Mouse (Mus musculus) intestine, embryonic 16.5 days (tissue): Measurements from ENCODE around the gene Lmna. TPM values are rescaled to one million over a fixed set of nuclear protein-coding genes. Genes with fewer than 3 reads are reported as not detected.

Experiments
- ATAC-seq: fragments of 200-750 bp; cut with Nextera tagmentation; 2 replicates; pipeline ENCODE4 v1.8.0; 2017; ENCODE audit warnings: moderate TSS enrichment, moderate library complexity
- H3K27ac ChIP-seq: fragments of 300-500 bp; sonication (generic); 2 replicates; pipeline ENCODE4 v1.5.1; 2014; ENCODE audit warnings: mild to moderate bottlenecking, low read length
- H3K27me3 ChIP-seq: fragments of 300-500 bp; sonication (generic); replicated peaks from 2 replicates; pipeline ENCODE4 v1.6.1; 2014; ENCODE audit warnings: low read length, control low read depth, mixed read lengths; ENCODE audit not compliant: control insufficient read depth, insufficient read depth
- H3K36me3 ChIP-seq: fragments of 300-500 bp; sonication (generic); 2 replicates; pipeline ENCODE4 v1.6.1; 2014; ENCODE audit warnings: low read length, control low read depth; ENCODE audit not compliant: control insufficient read depth, insufficient read depth
- H3K4me1 ChIP-seq: fragments of 300-500 bp; sonication (generic); 2 replicates; pipeline ENCODE4 v1.6.1; 2014; ENCODE audit warnings: low read length, control low read depth, mixed read lengths; ENCODE audit not compliant: control insufficient read depth, insufficient read depth
- H3K4me2 ChIP-seq: fragments of 300-500 bp; sonication (generic); 2 replicates; pipeline ENCODE4 v1.6.1; 2014; ENCODE audit warnings: low read depth, low read length, control low read depth
- H3K4me3 ChIP-seq: fragments of 300-500 bp; sonication (generic); 2 replicates; pipeline ENCODE4 v1.5.1; 2014; ENCODE audit warnings: mild to moderate bottlenecking, low read length
- H3K9ac ChIP-seq: fragments of 300-500 bp; sonication (generic); 2 replicates; pipeline ENCODE4 v1.6.1; 2014; ENCODE audit warnings: low read depth, low read length
- H3K9me3 ChIP-seq: fragments of 300-500 bp; sonication (generic); 2 replicates; pipeline ENCODE4 v1.6.1; 2016; ENCODE audit warnings: low read length, control low read depth; ENCODE audit not compliant: control insufficient read depth
- WGBS: fragments of 180-500 bp; shearing (Covaris S2); extraction: QIAGEN DNeasy Blood & Tissue Kit; methylation state at CpG from one replicate; pipeline ENCODE4 v1.1.7; 2014; 5-methylcytosine and 5-hydroxymethylcytosine counted together
- polyA plus RNA-seq: library from polyadenylated mRNA; unstranded; fragments of >200 nt; fragmentation: Nextera tagmentation; extraction: Ambion mirVana; gene quantifications from 2 replicates; pipeline ENCODE4 v1.2.1, GENCODE M21; 2015

The Lmna gene
- polyA plus RNA-seq, 1 experiment from 2014 or later: 127 TPM

DNA sequence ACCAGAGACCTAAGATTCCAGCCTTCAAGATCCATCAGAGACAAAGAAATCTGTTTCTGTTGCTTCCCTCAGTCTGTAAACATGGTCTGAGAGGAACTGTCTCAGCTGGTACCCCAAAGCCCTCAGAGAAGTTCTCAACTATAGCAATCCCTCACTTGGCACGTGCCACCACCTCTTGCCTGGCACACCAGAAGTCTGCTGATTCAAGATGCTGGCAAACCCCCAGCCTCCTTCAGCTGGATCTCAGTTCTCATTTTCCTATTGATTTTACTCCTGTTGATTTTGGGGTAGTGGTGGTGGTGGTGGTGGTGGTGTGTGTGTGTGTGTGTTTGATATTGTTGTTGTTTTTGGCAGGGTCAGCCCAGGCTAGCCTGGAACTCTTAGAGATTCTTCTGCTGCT is 36.2 kb downstream of the Lmna start:
- ATAC-seq: no peak
- 90% methylated on average over 1 of the region's 1 CpGs for WGBS
- H3K9ac ChIP-seq: no peak overlapping the region
- H3K4me2 ChIP-seq: no peak overlapping the region
- no peaks in the 10 kb centered on the region for H3K36me3 ChIP-seq
- H3K27me3 ChIP-seq: no peaks in the 10 kb centered on the region
- peaks cover 7% of the 10 kb centered on the region; the same call in 1 of the 2 replicates for H3K4me1 ChIP-seq
- no peak overlapping the region for H3K4me3 ChIP-seq
- no peak overlapping the region for H3K27ac ChIP-seq
- no peaks in the 10 kb centered on the region for H3K9me3 ChIP-seq

DNA sequence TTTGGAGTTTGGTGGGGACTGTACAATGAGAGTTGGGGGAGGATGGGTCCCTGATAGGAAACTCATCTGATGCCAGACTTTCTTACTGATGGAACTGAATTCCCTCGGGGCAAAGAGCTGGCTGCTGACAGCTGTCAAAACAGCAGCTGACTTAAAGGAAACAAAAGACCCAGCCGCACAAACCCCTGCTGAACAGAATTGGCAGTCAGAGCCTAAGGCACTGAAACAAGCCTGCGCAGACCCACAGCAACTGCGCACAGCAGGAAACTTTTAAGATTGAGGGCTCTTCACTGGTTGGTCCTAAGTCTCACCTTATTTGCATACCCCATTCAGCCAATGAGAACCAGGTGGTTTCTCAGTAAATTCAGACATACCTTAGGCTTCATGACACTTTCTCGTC is 36.7 kb downstream of the Lmna start:
- WGBS: 49% methylated on average over 5 of the region's 5 CpGs
- ATAC-seq: no peak

DNA sequence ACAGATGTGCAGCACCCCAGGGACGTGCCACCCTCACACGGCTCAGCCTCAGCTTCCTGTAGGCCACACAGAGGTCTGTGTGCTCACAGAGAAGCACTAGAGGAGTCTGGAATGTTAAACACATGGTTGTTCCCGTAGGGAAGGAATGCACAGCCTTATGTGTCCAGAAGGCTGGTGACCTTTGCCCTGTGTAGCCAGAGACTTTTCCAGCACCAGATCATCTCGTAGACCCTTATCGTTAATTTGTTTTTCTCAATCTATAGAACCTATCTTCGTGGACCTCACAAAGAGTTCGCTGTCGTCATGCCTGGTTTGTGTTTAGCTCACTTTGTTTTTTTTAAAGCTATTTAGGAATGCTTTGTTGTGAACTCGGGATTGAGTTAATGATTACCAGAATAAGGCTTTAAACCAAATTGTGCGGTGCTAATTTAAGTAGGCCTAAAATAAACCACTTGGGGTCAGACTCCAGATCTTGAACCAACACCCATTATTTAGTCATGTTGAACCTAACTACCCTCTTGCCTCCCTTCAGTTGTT is 38.7 kb downstream of the Lmna start:
- Histone ChIP-seq H3K36me3 (no peaks in the 10 kb centered on the region), H3K9ac (0 out of 2 replicates have a peak overlapping the region, but pooled peaks have one; percentile 21), H3K4me2 (no peak overlapping the region), H3K27me3 (no peaks in the 10 kb centered on the region), H3K9me3 (no peaks in the 10 kb centered on the region), H3K4me1 (peaks cover 7% of the 10 kb centered on the region; the same call in 1 of the 2 replicates), H3K27ac (peak overlapping the region; percentile 52; the same call in 1 of the 2 replicates), H3K4me3 (no peak overlapping the region)
- peak; percentile 82 for ATAC-seq
- WGBS: 26% methylated on average over 10 of the region's 10 CpGs

More for the DNA sequence above, 36.7 kb downstream of the Lmna start:
- H3K36me3 ChIP-seq: no peaks in the 10 kb centered on the region
- H3K4me1 ChIP-seq: peaks cover 7% of the 10 kb centered on the region; the same call in 1 of the 2 replicates
- H3K9me3 ChIP-seq: no peaks in the 10 kb centered on the region
- H3K4me3 ChIP-seq: no peak overlapping the region
- no peak overlapping the region for H3K9ac ChIP-seq
- H3K27ac ChIP-seq: no peak overlapping the region
- H3K27me3 ChIP-seq: no peaks in the 10 kb centered on the region
- H3K4me2 ChIP-seq: no peak overlapping the region

DNA sequence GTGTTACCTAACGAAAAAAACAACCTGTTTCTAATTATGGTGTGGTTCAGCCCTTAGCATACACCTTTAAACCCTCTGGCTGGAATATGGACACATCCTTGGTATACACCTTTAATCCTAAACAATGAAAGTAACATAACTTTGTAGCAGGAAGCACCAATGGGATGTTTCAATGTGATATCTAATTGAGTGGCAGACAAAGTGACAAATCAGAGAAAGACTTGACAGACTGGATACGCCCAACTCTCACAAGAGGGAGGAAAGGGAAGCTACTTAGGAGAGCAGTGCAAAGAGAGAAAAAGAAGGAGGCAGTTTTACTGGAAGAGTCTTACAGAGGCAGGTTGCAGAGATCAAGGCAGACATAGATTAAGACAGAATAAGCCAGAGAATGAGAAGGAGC is 40.3 kb downstream of the Lmna start:
- H3K27ac ChIP-seq: no peak overlapping the region
- H3K9ac ChIP-seq: no peak overlapping the region
- H3K27me3 ChIP-seq: no peaks in the 10 kb centered on the region
- H3K36me3 ChIP-seq: no peaks in the 10 kb centered on the region
- no peak overlapping the region for H3K4me3 ChIP-seq
- ATAC-seq: no peak
- 86% methylated on average over 2 of the region's 2 CpGs for WGBS
- H3K4me2 ChIP-seq: no peak overlapping the region
- H3K9me3 ChIP-seq: no peaks in the 10 kb centered on the region
- H3K4me1 ChIP-seq: peaks cover 7% of the 10 kb centered on the region; the same call in 1 of the 2 replicates

DNA sequence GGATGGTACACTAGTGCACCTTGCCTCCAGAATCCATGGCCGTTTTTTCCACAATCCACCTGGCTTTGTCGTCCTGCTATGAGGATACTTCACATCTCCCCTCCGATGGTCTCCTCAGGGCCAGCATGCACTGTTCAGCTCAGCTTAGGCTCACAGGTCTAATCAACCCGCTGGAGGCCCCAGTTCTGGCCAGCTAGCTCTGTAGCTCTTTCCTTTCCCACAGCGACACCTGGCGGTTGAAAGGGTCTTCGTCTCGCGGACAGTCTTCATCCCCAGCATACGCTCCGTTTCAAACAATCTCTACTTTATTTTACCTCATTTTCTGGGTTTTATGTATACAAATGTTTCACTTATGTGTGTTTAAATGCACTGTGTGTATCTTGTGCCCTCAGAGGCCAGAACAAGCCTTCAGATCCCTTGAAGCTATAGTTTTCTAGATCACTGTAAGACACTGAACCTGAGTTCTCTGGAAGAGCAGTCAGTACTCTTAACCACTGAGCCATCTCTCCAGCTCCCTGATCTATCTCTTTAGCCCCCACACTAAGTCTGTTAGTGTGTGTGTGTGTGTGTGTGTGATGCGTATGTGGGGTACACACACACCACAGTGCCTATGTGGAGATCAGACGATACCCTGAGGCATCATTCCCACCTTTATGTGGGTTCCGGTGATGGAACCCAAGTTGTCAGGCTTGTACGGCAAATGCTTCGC is 42.5 kb downstream of the Lmna start:
- no peak overlapping the region for H3K4me2 ChIP-seq
- no peaks in the 10 kb centered on the region for H3K9me3 ChIP-seq
- peak; percentile 84 for ATAC-seq
- 27% methylated on average over 16 of the region's 16 CpGs for WGBS
- H3K4me3 ChIP-seq: no peak overlapping the region
- peaks cover 7% of the 10 kb centered on the region; the same call in 1 of the 2 replicates for H3K4me1 ChIP-seq
- no peak overlapping the region for H3K9ac ChIP-seq
- no peaks in the 10 kb centered on the region for H3K27me3 ChIP-seq
- H3K36me3 ChIP-seq: no peaks in the 10 kb centered on the region
- H3K27ac ChIP-seq: no peak overlapping the region

DNA sequence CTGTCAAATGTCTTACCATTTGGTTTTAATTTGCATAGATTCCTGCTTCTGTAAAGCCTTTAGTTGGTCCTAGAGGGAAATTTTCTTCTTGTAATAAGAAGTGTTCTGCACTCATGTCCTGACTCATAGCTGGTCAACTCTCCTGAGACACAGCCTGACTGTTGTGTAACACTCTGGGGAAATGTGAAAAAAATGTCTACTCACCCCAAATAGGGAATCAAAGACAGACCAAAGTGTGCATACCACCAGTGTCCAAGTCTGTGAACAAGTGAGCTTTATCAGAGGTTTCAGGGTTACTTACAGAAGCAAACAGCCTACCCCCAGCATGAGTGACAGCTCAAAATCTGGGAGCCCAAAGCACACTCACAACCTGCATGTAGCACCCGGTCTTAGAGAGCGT is 44.6 kb downstream of the Lmna start:
- no peak overlapping the region for H3K4me2 ChIP-seq
- no peak overlapping the region for H3K4me3 ChIP-seq
- H3K9ac ChIP-seq: no peak overlapping the region
- H3K9me3 ChIP-seq: no peaks in the 10 kb centered on the region
- no peak overlapping the region for H3K27ac ChIP-seq
- H3K4me1 ChIP-seq: no peaks in the 10 kb centered on the region
- 80% methylated on average over 2 of the region's 2 CpGs for WGBS
- no peak for ATAC-seq
- H3K36me3 ChIP-seq: no peaks in the 10 kb centered on the region
- no peaks in the 10 kb centered on the region for H3K27me3 ChIP-seq

DNA sequence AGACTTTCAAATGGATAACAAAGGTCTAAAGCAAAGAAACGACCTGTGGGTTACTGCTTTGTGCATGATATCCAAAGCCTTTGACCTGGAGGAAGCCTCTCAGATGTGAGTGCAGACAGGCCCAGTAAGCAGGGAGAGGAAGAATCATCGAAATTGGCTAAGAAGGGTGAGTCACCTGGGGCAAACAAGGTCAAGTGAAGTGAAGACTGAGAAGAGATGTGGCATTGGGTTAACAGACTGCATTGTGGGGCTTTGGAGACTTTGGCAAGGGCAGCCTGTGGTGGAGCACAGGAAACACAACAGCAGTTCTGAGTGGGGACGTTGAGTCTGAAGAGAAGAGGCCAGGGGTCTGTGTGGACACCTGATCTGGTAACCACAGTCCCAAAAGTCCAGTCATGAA is 45.3 kb downstream of the Lmna start:
- H3K4me3 ChIP-seq: no peak overlapping the region
- no peaks in the 10 kb centered on the region for H3K9me3 ChIP-seq
- no peak overlapping the region for H3K9ac ChIP-seq
- H3K27ac ChIP-seq: no peak overlapping the region
- H3K4me1 ChIP-seq: no peaks in the 10 kb centered on the region
- H3K4me2 ChIP-seq: no peak overlapping the region
- no peaks in the 10 kb centered on the region for H3K36me3 ChIP-seq
- 46% methylated on average over 3 of the region's 3 CpGs for WGBS
- no peak for ATAC-seq
- no peaks in the 10 kb centered on the region for H3K27me3 ChIP-seq

DNA sequence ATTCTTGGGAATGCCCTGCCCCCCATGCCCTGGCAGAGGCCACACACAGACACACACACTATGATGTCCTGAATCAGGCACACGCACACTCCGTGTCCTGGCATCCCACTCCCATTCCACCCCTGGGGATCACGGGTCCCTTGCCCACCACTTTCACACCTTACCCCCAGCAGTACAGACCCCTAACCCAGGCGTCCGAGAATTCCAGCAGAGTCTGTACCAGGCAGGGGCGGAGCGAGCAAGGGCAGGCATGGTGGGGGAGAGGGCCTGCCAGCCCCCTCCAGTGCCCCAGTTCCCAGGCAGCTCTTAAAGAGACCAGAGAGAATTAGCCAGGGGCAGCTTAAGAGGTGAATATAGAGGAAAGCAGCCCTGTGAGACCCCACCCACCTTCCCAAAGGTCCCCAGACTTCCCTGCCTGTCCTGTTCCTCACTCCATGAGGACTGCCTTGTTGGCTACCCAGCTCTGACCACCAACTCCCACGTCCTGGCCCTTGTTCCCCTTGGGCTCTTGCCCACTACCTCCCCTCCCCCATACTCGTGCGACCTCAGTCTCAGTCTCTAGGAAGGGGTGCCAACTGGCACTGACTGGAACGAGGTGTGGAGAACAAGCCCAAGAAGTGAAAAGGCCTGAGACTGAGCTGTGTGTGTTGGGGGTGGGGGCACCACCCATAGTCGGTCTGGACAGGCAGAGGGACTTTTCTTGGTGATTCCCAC is 48.6 kb downstream of the Lmna start, which contains the start of gene Sema4a:
Sema4a (minus strand) TSS at position 200 of the 714 bp plus-strand sequence.
- H3K4me1 ChIP-seq: peaks cover 17% of the 10 kb centered on the region
- H3K27me3 ChIP-seq: 0 out of 2 replicates have a peak, but pooled peaks cover 3% of the 10 kb centered on the region
- H3K9me3 ChIP-seq: no peaks in the 10 kb centered on the region
- H3K4me2 ChIP-seq: no peak within 1 kb of the TSS
- H3K36me3 ChIP-seq: no peaks in the 10 kb centered on the region
- no peak within 1 kb of the TSS for H3K27ac ChIP-seq
- no peak within 1 kb of the TSS for H3K9ac ChIP-seq
- no peak for ATAC-seq
- no peak within 1 kb of the TSS for H3K4me3 ChIP-seq
- 44% methylated on average over 12 of the region's 12 CpGs for WGBS

DNA sequence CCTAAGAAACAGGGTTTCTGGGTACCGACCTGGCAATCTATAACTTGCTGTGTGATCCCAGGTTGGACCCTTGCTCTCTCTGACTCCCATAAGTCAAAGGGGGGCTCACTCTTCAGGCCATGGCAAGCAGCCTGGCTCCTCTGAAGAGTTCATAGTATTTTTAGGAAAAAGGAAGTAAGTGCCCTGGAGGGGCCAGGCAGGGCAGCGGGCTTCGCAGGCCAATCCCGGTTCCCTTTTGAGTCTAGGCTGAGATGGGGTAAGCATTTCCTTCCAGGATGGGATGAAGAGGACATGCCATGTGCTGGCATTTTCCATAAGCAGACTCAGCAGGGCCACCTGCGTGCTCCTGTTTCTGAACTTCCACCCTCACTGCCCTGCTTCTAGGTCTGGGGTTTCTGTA is 49.7 kb downstream of the Lmna start:
- Histone ChIP-seq H3K9ac (no peak overlapping the region), H3K9me3 (no peaks in the 10 kb centered on the region), H3K4me1 (peaks cover 20% of the 10 kb centered on the region), H3K4me2 (no peak overlapping the region), H3K27me3 (0 out of 2 replicates have a peak, but pooled peaks cover 3% of the 10 kb centered on the region), H3K36me3 (no peaks in the 10 kb centered on the region), H3K27ac (no peak overlapping the region), H3K4me3 (no peak overlapping the region)
- WGBS: 72% methylated on average over 5 of the region's 5 CpGs
- ATAC-seq: no peak
